Mouse (Mus musculus): ENCODE measurements around the gene Mrpl43. TPM values are rescaled to one million over a fixed set of nuclear protein-coding genes. Genes with fewer than 3 reads are reported as not detected.

Mrpl43 gene
- 75.8 and 85.4 TPM in 2 replicates for polyA plus RNA-seq (2014; fragmentation: Nextera tagmentation; extraction: Ambion mirVana)

DNA sequence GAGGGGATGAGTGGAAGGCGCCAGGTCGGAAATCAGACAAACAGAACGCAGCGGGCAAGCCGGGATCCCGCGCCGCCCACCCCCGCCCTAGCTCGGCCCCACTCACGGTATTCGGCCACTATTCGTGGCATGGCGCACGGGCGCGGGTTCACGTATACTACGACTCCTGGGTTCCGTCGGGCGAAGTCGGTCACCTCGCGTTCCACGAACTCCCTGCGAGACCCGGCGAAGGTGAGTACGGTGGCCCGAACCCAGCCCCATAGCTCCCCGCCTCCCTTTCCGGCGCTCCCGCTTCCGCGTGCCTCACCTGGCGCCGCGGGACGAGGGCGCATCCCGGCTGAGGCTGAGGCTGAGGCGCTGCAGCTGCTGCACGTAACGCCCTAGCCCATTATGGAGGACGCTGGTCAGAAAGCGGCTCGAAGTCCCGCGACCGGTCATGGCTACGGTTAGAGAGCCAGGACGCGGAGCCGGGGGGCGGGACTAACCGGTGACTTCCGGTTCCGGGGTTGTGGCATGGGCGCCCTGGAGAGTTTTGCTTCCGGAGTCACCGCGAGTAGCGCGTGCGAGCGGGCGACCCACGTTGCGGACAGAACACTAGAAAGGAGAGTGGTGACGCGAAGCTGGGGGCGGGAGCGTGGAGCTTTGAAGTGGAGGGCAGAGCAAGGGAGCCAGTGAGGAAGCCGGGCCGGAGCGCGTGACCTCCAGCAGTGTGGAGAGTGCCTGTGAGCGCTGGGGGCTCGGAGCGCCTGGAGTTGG is at the start of gene Mrpl43:
Mrpl43 (minus strand) TSS at position 486 of the 756 bp plus-strand sequence.
- peak within 1 kb of the TSS; percentile 71 for H3K9ac ChIP-seq
- DNase-seq (ENCODE audit: low spot score) (peak; percentile 93), ATAC-seq (ENCODE audit: low FRiP score) (peak; percentile 92)
- peak within 1 kb of the TSS; percentile 96 for H3K4me2 ChIP-seq (replicated peaks)
- H3K27me3 ChIP-seq (ENCODE audit: control insufficient read depth, insufficient read depth, low read length): no peaks in the 10 kb centered on the region
- peak within 1 kb of the TSS; percentile 80 for H3K4me3 ChIP-seq (replicated peaks; ENCODE audit: low read length)
- no peaks in the 10 kb centered on the region for H3K9me3 ChIP-seq (ENCODE audit: control insufficient read depth, low read length)
- under 1% methylated on average over 81 of the region's 82 CpGs for WGBS
- peaks cover 55% of the 10 kb centered on the region for H3K36me3 ChIP-seq (replicated peaks; ENCODE audit: control insufficient read depth, insufficient read depth)
- H3K27ac ChIP-seq: peak within 1 kb of the TSS; percentile 58
- peaks cover 21% of the 10 kb centered on the region for H3K4me1 ChIP-seq (replicated peaks; ENCODE audit: control insufficient read depth, insufficient read depth, low read length)

DNA sequence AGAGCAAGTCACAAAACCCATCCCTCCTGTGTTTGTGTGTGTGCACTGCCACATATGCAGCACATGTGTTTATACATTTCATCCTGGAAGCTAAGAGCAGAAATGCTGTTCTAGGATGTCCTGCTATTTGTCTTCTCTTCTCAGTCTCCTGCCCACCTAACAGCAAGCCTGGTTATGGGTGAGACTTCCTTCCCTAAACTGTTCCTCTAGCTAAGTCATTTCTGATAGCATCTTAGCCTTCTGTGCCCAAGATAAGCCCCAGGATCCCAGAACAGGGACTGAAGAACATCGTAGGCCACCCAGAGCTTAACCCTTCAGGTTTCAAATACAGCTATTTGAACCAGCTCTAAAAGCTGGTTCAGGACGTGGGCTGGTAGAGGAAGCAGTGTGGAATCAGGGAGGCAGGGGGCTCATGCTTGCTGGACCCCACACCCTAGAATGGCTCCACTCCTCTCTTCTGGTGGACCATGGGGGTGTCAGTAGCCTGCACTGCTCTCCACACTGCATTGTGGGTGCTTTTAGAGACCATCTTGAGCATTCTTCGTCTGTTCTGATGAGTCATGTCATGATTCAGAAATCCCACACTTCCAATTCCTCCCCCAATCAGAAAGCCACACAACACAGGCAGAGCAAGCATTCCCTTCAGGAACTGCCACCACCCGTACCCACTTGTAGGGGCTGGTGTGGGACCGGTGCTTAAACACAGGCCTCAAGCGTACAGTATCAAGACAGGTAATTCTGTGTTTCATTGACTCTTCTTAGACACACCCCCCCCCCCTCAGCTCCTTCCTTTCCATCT is 48.8 kb upstream of the Mrpl43 start:
- Histone ChIP-seq H3K27ac (no peak overlapping the region), H3K9ac (no peak overlapping the region), H3K9me3 (ENCODE audit: control insufficient read depth, low read length) (no peaks in the 10 kb centered on the region), H3K36me3 (replicated peaks; ENCODE audit: control insufficient read depth, insufficient read depth) (peaks cover 53% of the 10 kb centered on the region), H3K4me2 (replicated peaks) (no peak overlapping the region), H3K4me1 (replicated peaks; ENCODE audit: control insufficient read depth, insufficient read depth, low read length) (peaks cover 19% of the 10 kb centered on the region), H3K27me3 (ENCODE audit: control insufficient read depth, insufficient read depth, low read length) (no peaks in the 10 kb centered on the region), H3K4me3 (replicated peaks; ENCODE audit: low read length) (no peak overlapping the region)
- no peak for DNase-seq (ENCODE audit: low spot score)
- WGBS: 86% methylated on average over 6 of the region's 6 CpGs
- ATAC-seq (ENCODE audit: low FRiP score): no peak

DNA sequence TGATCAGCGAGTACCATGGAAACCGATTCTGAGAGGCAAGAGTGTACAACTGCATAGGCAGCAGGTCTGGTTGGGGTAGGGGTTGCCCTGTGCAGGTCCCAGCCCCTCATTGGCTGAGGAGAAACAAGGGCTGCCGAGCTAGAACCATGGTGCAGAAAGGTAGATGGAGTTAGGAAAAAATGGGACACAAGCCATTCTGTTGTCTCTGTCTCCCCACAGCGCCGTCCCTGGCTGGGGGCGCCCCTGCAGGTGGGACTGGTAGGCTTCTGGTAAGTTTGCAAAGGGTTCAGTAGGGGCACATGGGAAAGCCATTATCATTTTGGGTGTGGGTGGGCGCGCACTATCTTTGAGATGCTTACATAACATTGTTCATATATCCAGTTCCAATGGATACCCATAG is 47.2 kb upstream of the Mrpl43 start:
- 94% methylated on average over 8 of the region's 8 CpGs for WGBS
- Histone ChIP-seq H3K36me3 (replicated peaks; ENCODE audit: control insufficient read depth, insufficient read depth) (peaks cover 63% of the 10 kb centered on the region), H3K4me2 (replicated peaks) (no peak overlapping the region), H3K27ac (no peak overlapping the region), H3K4me3 (replicated peaks; ENCODE audit: low read length) (no peak overlapping the region), H3K9me3 (ENCODE audit: control insufficient read depth, low read length) (no peaks in the 10 kb centered on the region), H3K27me3 (ENCODE audit: control insufficient read depth, insufficient read depth, low read length) (no peaks in the 10 kb centered on the region), H3K4me1 (replicated peaks; ENCODE audit: control insufficient read depth, insufficient read depth, low read length) (peaks cover 29% of the 10 kb centered on the region), H3K9ac (no peak overlapping the region)
- DNase-seq (ENCODE audit: low spot score) (no peak), ATAC-seq (ENCODE audit: low FRiP score) (no peak)

- Histone ChIP-seq H3K9me3 (ENCODE audit: control insufficient read depth, low read length) (no peaks in the 10 kb centered on the region), H3K27me3 (ENCODE audit: control insufficient read depth, insufficient read depth, low read length) (peaks cover 10% of the 10 kb centered on the region; the same call in 1 of the 2 replicates), H3K9ac (peak overlapping the region; percentile 72; the same call in 1 of the 2 replicates), H3K4me1 (replicated peaks; ENCODE audit: control insufficient read depth, insufficient read depth, low read length) (peaks cover 29% of the 10 kb centered on the region), H3K4me3 (replicated peaks; ENCODE audit: low read length) (peak overlapping the region; percentile 50), H3K4me2 (replicated peaks) (peak overlapping the region; percentile 76), H3K27ac (no peak overlapping the region), H3K36me3 (replicated peaks; ENCODE audit: control insufficient read depth, insufficient read depth) (peaks cover 53% of the 10 kb centered on the region)
- 81% methylated on average over 9 of the region's 9 CpGs for WGBS
- ATAC-seq (ENCODE audit: low FRiP score) (no peak), DNase-seq (ENCODE audit: low spot score) (no peak)
These were observed 43.3 kb upstream of the Mrpl43 start for GRCm38 (mm10) chr19:45049523-45049922.

DNA sequence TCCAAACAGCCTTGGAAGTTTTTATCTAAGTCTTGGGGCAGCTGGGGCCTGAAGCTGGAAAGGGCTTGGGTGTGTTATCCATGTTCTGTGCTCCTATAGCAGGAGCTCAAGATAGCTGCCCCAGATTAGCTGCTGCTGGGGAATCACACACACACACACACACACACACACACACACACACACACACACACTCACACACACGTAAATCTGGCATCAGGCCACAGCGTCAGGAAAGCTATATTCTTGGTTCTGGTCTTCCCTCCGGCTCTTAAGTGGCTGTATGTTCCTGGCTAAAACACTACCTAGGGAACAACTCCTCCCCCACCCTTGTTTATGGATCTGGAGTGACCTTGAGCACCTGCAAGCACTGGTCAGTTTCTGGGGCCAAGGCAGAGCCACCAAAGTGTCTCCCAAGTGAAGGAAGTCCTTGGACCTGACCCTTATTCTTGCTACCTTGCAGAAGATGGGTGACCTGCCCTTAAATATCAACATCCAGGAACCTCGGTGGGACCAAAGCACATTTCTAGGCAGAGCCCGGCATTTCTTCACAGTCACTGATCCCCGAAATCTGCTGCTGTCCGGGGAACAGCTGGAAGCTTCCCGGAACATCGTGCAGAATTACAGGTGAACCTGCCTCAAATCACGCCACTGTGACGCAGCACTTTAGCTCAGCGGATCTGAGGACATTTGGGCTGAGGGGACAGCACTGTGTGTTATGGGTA is 42.6 kb upstream of the Mrpl43 start:
- H3K27ac ChIP-seq: peak overlapping the region; percentile 94
- H3K4me1 ChIP-seq (replicated peaks; ENCODE audit: control insufficient read depth, insufficient read depth, low read length): peaks cover 29% of the 10 kb centered on the region
- WGBS: 79% methylated on average over 12 of the region's 12 CpGs
- DNase-seq (ENCODE audit: low spot score) (no peak), ATAC-seq (ENCODE audit: low FRiP score) (no peak)
- peaks cover 10% of the 10 kb centered on the region; the same call in 1 of the 2 replicates for H3K27me3 ChIP-seq (ENCODE audit: control insufficient read depth, insufficient read depth, low read length)
- H3K9me3 ChIP-seq (ENCODE audit: control insufficient read depth, low read length): no peaks in the 10 kb centered on the region
- peak overlapping the region; percentile 50 for H3K4me3 ChIP-seq (replicated peaks; ENCODE audit: low read length)
- peak overlapping the region; percentile 72 for H3K9ac ChIP-seq
- H3K4me2 ChIP-seq (replicated peaks): peak overlapping the region; percentile 76
- peaks cover 46% of the 10 kb centered on the region for H3K36me3 ChIP-seq (replicated peaks; ENCODE audit: control insufficient read depth, insufficient read depth)

GRCm38 (mm10) chr19:45047935-45048643 is 41.8 kb upstream of the Mrpl43 start:
- Histone ChIP-seq H3K4me1 (replicated peaks; ENCODE audit: control insufficient read depth, insufficient read depth, low read length) (peaks cover 29% of the 10 kb centered on the region), H3K9me3 (ENCODE audit: control insufficient read depth, low read length) (no peaks in the 10 kb centered on the region), H3K27me3 (ENCODE audit: control insufficient read depth, insufficient read depth, low read length) (peaks cover 10% of the 10 kb centered on the region; the same call in 1 of the 2 replicates), H3K36me3 (replicated peaks; ENCODE audit: control insufficient read depth, insufficient read depth) (peaks cover 39% of the 10 kb centered on the region), H3K27ac (peak overlapping the region; percentile 94), H3K9ac (peak overlapping the region; percentile 72), H3K4me3 (replicated peaks; ENCODE audit: low read length) (peak overlapping the region; percentile 50), H3K4me2 (replicated peaks) (peak overlapping the region; percentile 76)
- DNase-seq (ENCODE audit: low spot score) (peak; percentile 33), ATAC-seq (ENCODE audit: low FRiP score) (peak; percentile 48)
- 33% methylated on average over 11 of the region's 11 CpGs for WGBS

DNA sequence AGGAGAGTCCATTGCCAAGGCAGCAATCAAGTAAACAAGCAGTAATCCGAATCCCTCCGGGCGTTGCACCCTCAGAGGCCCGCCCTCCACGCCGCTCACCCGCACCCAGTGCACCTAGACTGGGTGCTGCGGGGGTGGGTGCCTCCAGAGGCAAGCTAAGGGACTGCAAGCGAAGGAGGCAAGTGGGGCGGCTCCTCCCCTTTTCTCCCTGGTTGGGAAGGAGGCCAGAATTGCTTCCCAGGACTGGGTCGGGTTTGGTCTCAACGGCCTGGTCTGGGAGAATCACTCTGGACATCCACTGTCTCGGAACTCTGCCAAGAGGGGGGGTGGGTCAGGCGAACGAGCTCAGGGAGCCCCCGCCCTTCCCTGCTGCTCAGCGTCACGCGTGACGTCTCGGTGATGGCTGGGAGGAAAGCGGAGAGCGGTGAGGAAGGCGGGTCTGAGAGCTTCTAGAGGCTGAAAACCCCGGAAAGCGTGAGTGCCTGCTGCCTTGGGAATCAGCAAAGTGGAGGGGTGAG is 41.2 kb upstream of the Mrpl43 start, which contains the start of gene Sfxn3:
Sfxn3 (plus strand) TSS at position 87 of the 518 bp plus-strand sequence.
- Histone ChIP-seq H3K9me3 (ENCODE audit: control insufficient read depth, low read length) (no peaks in the 10 kb centered on the region), H3K27me3 (ENCODE audit: control insufficient read depth, insufficient read depth, low read length) (peaks cover 10% of the 10 kb centered on the region; the same call in 1 of the 2 replicates), H3K36me3 (replicated peaks; ENCODE audit: control insufficient read depth, insufficient read depth) (peaks cover 32% of the 10 kb centered on the region), H3K27ac (peak within 1 kb of the TSS; percentile 94), H3K4me3 (replicated peaks; ENCODE audit: low read length) (peak within 1 kb of the TSS; percentile 50), H3K9ac (peak within 1 kb of the TSS; percentile 72), H3K4me2 (replicated peaks) (peak within 1 kb of the TSS; percentile 76), H3K4me1 (replicated peaks; ENCODE audit: control insufficient read depth, insufficient read depth, low read length) (peaks cover 29% of the 10 kb centered on the region)
- ATAC-seq (ENCODE audit: low FRiP score): peak; percentile 85
- DNase-seq (ENCODE audit: low spot score): peak; percentile 90
- WGBS: under 1% methylated on average over 26 of the region's 26 CpGs

DNA sequence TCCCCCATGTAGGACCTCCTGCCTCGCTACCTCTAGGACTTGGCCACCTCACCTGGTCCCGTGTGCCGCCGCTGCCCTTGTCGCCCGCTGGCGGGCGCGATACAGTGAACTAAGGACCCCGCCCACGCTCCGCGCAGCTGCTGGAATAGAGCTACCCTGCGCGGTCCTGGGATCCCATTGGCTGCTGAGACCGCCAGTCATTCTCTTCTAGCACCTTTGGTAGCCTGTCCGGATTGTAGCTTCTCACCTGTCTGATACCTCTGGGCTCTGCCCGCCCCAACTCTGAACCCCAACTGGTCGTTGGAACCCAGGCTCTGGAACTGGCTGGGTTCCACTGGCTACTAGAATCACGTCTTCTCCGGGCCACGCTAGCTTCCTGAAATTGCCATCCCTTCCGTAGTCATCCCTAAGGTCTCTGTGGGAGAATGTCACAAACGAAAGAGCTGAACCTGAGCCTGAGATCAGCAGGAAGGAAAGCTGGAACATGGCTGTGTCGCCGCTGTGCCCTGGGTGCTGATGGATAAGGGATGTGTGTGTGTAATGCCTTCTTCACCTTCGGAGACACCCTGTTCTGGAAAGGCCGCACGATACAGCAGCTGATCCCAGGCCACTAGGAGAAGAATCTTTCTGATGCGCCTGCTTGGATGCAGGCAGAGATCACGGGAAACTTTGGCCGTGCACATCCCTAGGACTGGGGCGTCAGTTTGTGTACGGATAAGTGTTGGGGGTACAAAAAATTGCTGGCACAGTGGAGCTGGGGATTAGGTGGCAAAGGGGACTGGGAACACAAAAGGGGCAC is 40.5 kb upstream of the Mrpl43 start:
- H3K9me3 ChIP-seq (ENCODE audit: control insufficient read depth, low read length): no peaks in the 10 kb centered on the region
- DNase-seq (ENCODE audit: low spot score) (peak; percentile 80), ATAC-seq (ENCODE audit: low FRiP score) (peak; percentile 54)
- H3K4me1 ChIP-seq (replicated peaks; ENCODE audit: control insufficient read depth, insufficient read depth, low read length): peaks cover 29% of the 10 kb centered on the region
- peaks cover 10% of the 10 kb centered on the region; the same call in 1 of the 2 replicates for H3K27me3 ChIP-seq (ENCODE audit: control insufficient read depth, insufficient read depth, low read length)
- peak overlapping the region; percentile 72 for H3K9ac ChIP-seq
- H3K4me2 ChIP-seq (replicated peaks): peak overlapping the region; percentile 76
- peak overlapping the region; percentile 50 for H3K4me3 ChIP-seq (replicated peaks; ENCODE audit: low read length)
- 1% methylated on average over 34 of the region's 34 CpGs for WGBS
- peaks cover 25% of the 10 kb centered on the region for H3K36me3 ChIP-seq (replicated peaks; ENCODE audit: control insufficient read depth, insufficient read depth)
- peak overlapping the region; percentile 94 for H3K27ac ChIP-seq

Measured in hindbrain, embryonic 14.5 days (tissue).